Mouse (Mus musculus): ENCODE data around the gene Slc10a1. TPM values are rescaled to one million over a fixed set of nuclear protein-coding genes. Genes with fewer than 3 reads are reported as not detected.
"Not testable (repeated sequence)": the region's sequence is repeated elsewhere in the genome, so short reads cannot be mapped to it uniquely, and the experiment has no call there.

Slc10a1 gene
- polyA plus RNA-seq, 1 experiment from 2014 or later = 0.82 TPM

GRCm38 (mm10) chr12:80971756-80972155, 3.3 kb upstream of the Slc10a1 start:
- H3K36me3 ChIP-seq (ENCODE audit: insufficient read depth, low read length) = no peaks in the 10 kb centered on the region
- no peaks in the 10 kb centered on the region for H3K4me1 ChIP-seq (ENCODE audit: insufficient read depth, low read length)
- no peak overlapping the region for H3K4me2 ChIP-seq (replicated peaks; ENCODE audit: low read depth, low read length)
- 22% methylated on average over 3 of the region's 3 CpGs for WGBS
- H3K27me3 ChIP-seq (ENCODE audit: insufficient read depth, low read length) = no peaks in the 10 kb centered on the region
- ATAC-seq (ENCODE audit: low FRiP score, low TSS enrichment) = no peak
- 0 out of 2 replicates have a peak, but pooled peaks cover 4% of the 10 kb centered on the region for H3K9me3 ChIP-seq (ENCODE audit: low read length)
- H3K27ac ChIP-seq (ENCODE audit: low read length) = no peak overlapping the region
- H3K9ac ChIP-seq (replicated peaks; ENCODE audit: low read length) = no peak overlapping the region
- no peak overlapping the region for H3K4me3 ChIP-seq (ENCODE audit: low read length)

GRCm38 (mm10) chr12:80970181-80970705, 1.7 kb upstream of the Slc10a1 start:
- no peaks in the 10 kb centered on the region for H3K27me3 ChIP-seq (ENCODE audit: insufficient read depth, low read length)
- no peak overlapping the region for H3K27ac ChIP-seq (ENCODE audit: low read length)
- 76% methylated on average over 8 of the region's 8 CpGs for WGBS
- no peaks in the 10 kb centered on the region for H3K4me1 ChIP-seq (ENCODE audit: insufficient read depth, low read length)
- H3K4me2 ChIP-seq (replicated peaks; ENCODE audit: low read depth, low read length) = no peak overlapping the region
- no peaks in the 10 kb centered on the region for H3K36me3 ChIP-seq (ENCODE audit: insufficient read depth, low read length)
- ATAC-seq (ENCODE audit: low FRiP score, low TSS enrichment) = no peak
- H3K4me3 ChIP-seq (ENCODE audit: low read length) = no peak overlapping the region
- no peaks in the 10 kb centered on the region for H3K9me3 ChIP-seq (ENCODE audit: low read length)
- no peak overlapping the region for H3K9ac ChIP-seq (replicated peaks; ENCODE audit: low read length)

GRCm38 (mm10) chr12:80967918-80968317, 587 bp downstream of the Slc10a1 start:
- no peak overlapping the region for H3K9ac ChIP-seq (replicated peaks; ENCODE audit: low read length)
- H3K27me3 ChIP-seq (ENCODE audit: insufficient read depth, low read length) = no peaks in the 10 kb centered on the region
- WGBS = 84% methylated on average over 9 of the region's 9 CpGs
- H3K4me1 ChIP-seq (ENCODE audit: insufficient read depth, low read length) = no peaks in the 10 kb centered on the region
- H3K27ac ChIP-seq (ENCODE audit: low read length) = no peak overlapping the region
- H3K9me3 ChIP-seq (ENCODE audit: low read length) = no peaks in the 10 kb centered on the region
- H3K4me3 ChIP-seq (ENCODE audit: low read length) = no peak overlapping the region
- no peak overlapping the region for H3K4me2 ChIP-seq (replicated peaks; ENCODE audit: low read depth, low read length)
- no peak for ATAC-seq (ENCODE audit: low FRiP score, low TSS enrichment)
- no peaks in the 10 kb centered on the region for H3K36me3 ChIP-seq (ENCODE audit: insufficient read depth, low read length)

- Histone ChIP-seq H3K4me1 (ENCODE audit: insufficient read depth, low read length) (no peaks in the 10 kb centered on the region), H3K4me3 (ENCODE audit: low read length) (no peak overlapping the region), H3K9ac (replicated peaks; ENCODE audit: low read length) (no peak overlapping the region), H3K27ac (ENCODE audit: low read length) (peak overlapping the region; percentile 11; the same call in 1 of the 2 replicates), H3K9me3 (ENCODE audit: low read length) (no peaks in the 10 kb centered on the region), H3K4me2 (replicated peaks; ENCODE audit: low read depth, low read length) (no peak overlapping the region), H3K27me3 (ENCODE audit: insufficient read depth, low read length) (no peaks in the 10 kb centered on the region), H3K36me3 (ENCODE audit: insufficient read depth, low read length) (no peaks in the 10 kb centered on the region)
- WGBS = 60% methylated on average over 11 of the region's 11 CpGs
- ATAC-seq (ENCODE audit: low FRiP score, low TSS enrichment) = peak; percentile 79
These were observed 2.3 kb downstream of the Slc10a1 start for GRCm38 (mm10) chr12:80966059-80966838.

- no peak overlapping the region for H3K4me2 ChIP-seq (replicated peaks; ENCODE audit: low read depth, low read length)
- H3K27me3 ChIP-seq (ENCODE audit: insufficient read depth, low read length) = no peaks in the 10 kb centered on the region
- no peak overlapping the region for H3K27ac ChIP-seq (ENCODE audit: low read length)
- no peak overlapping the region for H3K9ac ChIP-seq (replicated peaks; ENCODE audit: low read length)
- ATAC-seq (ENCODE audit: low FRiP score, low TSS enrichment) = no peak
- peaks cover 19% of the 10 kb centered on the region for H3K36me3 ChIP-seq (ENCODE audit: insufficient read depth, low read length)
- no peaks in the 10 kb centered on the region for H3K4me1 ChIP-seq (ENCODE audit: insufficient read depth, low read length)
- no peaks in the 10 kb centered on the region for H3K9me3 ChIP-seq (ENCODE audit: low read length)
- H3K4me3 ChIP-seq (ENCODE audit: low read length) = no peak overlapping the region
- 68% methylated on average over 4 of the region's 4 CpGs for whole genome bisulfite sequencing
These were observed 5.9 kb downstream of the Slc10a1 start for GRCm38 (mm10) chr12:80962566-80962965.

GRCm38 (mm10) chr12:80957961-80958360, 10.5 kb downstream of the Slc10a1 start:
- ATAC-seq (ENCODE audit: low FRiP score, low TSS enrichment) = no peak
- Histone ChIP-seq H3K4me2 (replicated peaks; ENCODE audit: low read depth, low read length) (no peak overlapping the region), H3K36me3 (ENCODE audit: insufficient read depth, low read length) (peaks cover 60% of the 10 kb centered on the region), H3K27me3 (ENCODE audit: insufficient read depth, low read length) (no peaks in the 10 kb centered on the region), H3K9ac (replicated peaks; ENCODE audit: low read length) (no peak overlapping the region), H3K9me3 (ENCODE audit: low read length) (no peaks in the 10 kb centered on the region), H3K4me3 (ENCODE audit: low read length) (no peak overlapping the region), H3K4me1 (ENCODE audit: insufficient read depth, low read length) (no peaks in the 10 kb centered on the region), H3K27ac (ENCODE audit: low read length) (no peak overlapping the region)
- WGBS = 78% methylated on average over 4 of the region's 4 CpGs

GRCm38 (mm10) chr12:80956039-80956438, 12.5 kb downstream of the Slc10a1 start:
- H3K9ac ChIP-seq (replicated peaks; ENCODE audit: low read length) = no peak overlapping the region
- no peak overlapping the region for H3K4me3 ChIP-seq (ENCODE audit: low read length)
- no peak overlapping the region for H3K4me2 ChIP-seq (replicated peaks; ENCODE audit: low read depth, low read length)
- ATAC-seq (ENCODE audit: low FRiP score, low TSS enrichment) = no peak
- no peaks in the 10 kb centered on the region for H3K27me3 ChIP-seq (ENCODE audit: insufficient read depth, low read length)
- H3K4me1 ChIP-seq (ENCODE audit: insufficient read depth, low read length) = no peaks in the 10 kb centered on the region; the same call in 1 of the 2 replicates
- H3K9me3 ChIP-seq (ENCODE audit: low read length) = no peaks in the 10 kb centered on the region
- WGBS = 85% methylated on average over 3 of the region's 3 CpGs
- H3K27ac ChIP-seq (ENCODE audit: low read length) = no peak overlapping the region
- H3K36me3 ChIP-seq (ENCODE audit: insufficient read depth, low read length) = peaks cover 73% of the 10 kb centered on the region

GRCm38 (mm10) chr12:80952526-80952925, 16.0 kb downstream of the Slc10a1 start:
- 96% methylated on average over 1 of the region's 1 CpGs for WGBS

GRCm38 (mm10) chr12:80951640-80952219, 16.8 kb downstream of the Slc10a1 start:
- H3K36me3 ChIP-seq (ENCODE audit: insufficient read depth, low read length) = peaks cover 75% of the 10 kb centered on the region
- H3K27ac ChIP-seq (ENCODE audit: low read length) = no peak overlapping the region
- H3K9ac ChIP-seq (replicated peaks; ENCODE audit: low read length) = no peak overlapping the region
- no peaks in the 10 kb centered on the region for H3K27me3 ChIP-seq (ENCODE audit: insufficient read depth, low read length)
- H3K4me1 ChIP-seq (ENCODE audit: insufficient read depth, low read length) = peaks cover 15% of the 10 kb centered on the region
- no peak overlapping the region for H3K4me2 ChIP-seq (replicated peaks; ENCODE audit: low read depth, low read length)
- no peak for ATAC-seq (ENCODE audit: low FRiP score, low TSS enrichment)
- WGBS = 94% methylated on average over 3 of the region's 3 CpGs
- H3K4me3 ChIP-seq (ENCODE audit: low read length) = no peak overlapping the region
- H3K9me3 ChIP-seq (ENCODE audit: low read length) = no peaks in the 10 kb centered on the region

More at GRCm38 (mm10) chr12:80952526-80952925, 16.0 kb downstream of the Slc10a1 start:
- no peak for ATAC-seq (ENCODE audit: low FRiP score, low TSS enrichment)
- peaks cover 75% of the 10 kb centered on the region for H3K36me3 ChIP-seq (ENCODE audit: insufficient read depth, low read length)
- no peaks in the 10 kb centered on the region for H3K27me3 ChIP-seq (ENCODE audit: insufficient read depth, low read length)
- no peak overlapping the region for H3K9ac ChIP-seq (replicated peaks; ENCODE audit: low read length)
- H3K4me2 ChIP-seq (replicated peaks; ENCODE audit: low read depth, low read length) = no peak overlapping the region
- H3K27ac ChIP-seq (ENCODE audit: low read length) = no peak overlapping the region
- H3K4me1 ChIP-seq (ENCODE audit: insufficient read depth, low read length) = peaks cover 10% of the 10 kb centered on the region; the same call in 1 of the 2 replicates
- H3K9me3 ChIP-seq (ENCODE audit: low read length) = no peaks in the 10 kb centered on the region
- H3K4me3 ChIP-seq (ENCODE audit: low read length) = no peak overlapping the region

GRCm38 (mm10) chr12:80949603-80950002, 18.9 kb downstream of the Slc10a1 start:
- not testable (repeated sequence) for H3K4me2 ChIP-seq (replicated peaks; ENCODE audit: low read depth, low read length); ATAC-seq (ENCODE audit: low FRiP score, low TSS enrichment); H3K9ac ChIP-seq (replicated peaks; ENCODE audit: low read length); H3K9me3 ChIP-seq (ENCODE audit: low read length); H3K4me3 ChIP-seq (ENCODE audit: low read length); H3K27ac ChIP-seq (ENCODE audit: low read length); H3K27me3 ChIP-seq (ENCODE audit: insufficient read depth, low read length)
- H3K4me1 ChIP-seq (ENCODE audit: insufficient read depth, low read length) = peaks cover 19% of the 10 kb centered on the region
- H3K36me3 ChIP-seq (ENCODE audit: insufficient read depth, low read length) = peaks cover 57% of the 10 kb centered on the region
- WGBS = 94% methylated on average over 15 of the region's 16 CpGs

All from kidney, embryonic 16.5 days (tissue).